Mouse (Mus musculus): ENCODE measurements around the gene Susd1. TPM values are rescaled to one million over a fixed set of nuclear protein-coding genes. Genes with fewer than 3 reads are reported as not detected.

Susd1 gene
- polyA plus RNA-seq, 1 experiment = 216 TPM

GRCm38 (mm10) chr4:59321181-59322008 lies 117.0 kb downstream of the Susd1 start:
- Histone ChIP-seq H3K4me1 (ENCODE audit: control insufficient read depth, insufficient read depth, low read length) (peaks cover 13% of the 10 kb centered on the region), H3K27ac (ENCODE audit: insufficient read depth, low read depth, low read length) (no peak overlapping the region), H3K4me3 (ENCODE audit: insufficient read depth, low read depth, low read length) (no peak overlapping the region)
- WGBS = 52% methylated on average over 12 of the region's 12 CpGs
- TF ChIP-seq POLR2A (IDR thresholded peaks at IDR 0.05; ENCODE audit: insufficient read depth, low read depth, low read length) (no peak), CTCF (IDR thresholded peaks at IDR 0.05; ENCODE audit: insufficient read depth, low read depth, low read length) (no peak)

- H3K4me1 ChIP-seq (ENCODE audit: control insufficient read depth, insufficient read depth, low read length) = peaks cover 13% of the 10 kb centered on the region
- no peak overlapping the region for H3K27ac ChIP-seq (ENCODE audit: insufficient read depth, low read depth, low read length)
- no peak for TF ChIP-seq POLR2A (IDR thresholded peaks at IDR 0.05; ENCODE audit: insufficient read depth, low read depth, low read length)
- TF ChIP-seq CTCF (IDR thresholded peaks at IDR 0.05; ENCODE audit: insufficient read depth, low read depth, low read length) = no peak
- WGBS = 77% methylated on average over 9 of the region's 9 CpGs
- no peak overlapping the region for H3K4me3 ChIP-seq (ENCODE audit: insufficient read depth, low read depth, low read length)
Measured at GRCm38 (mm10) chr4:59319136-59319941, 119.1 kb downstream of the Susd1 start.

GRCm38 (mm10) chr4:59318602-59319001 lies 119.8 kb downstream of the Susd1 start:
- TF ChIP-seq POLR2A (IDR thresholded peaks at IDR 0.05; ENCODE audit: insufficient read depth, low read depth, low read length) (no peak), CTCF (IDR thresholded peaks at IDR 0.05; ENCODE audit: insufficient read depth, low read depth, low read length) (no peak)
- peaks cover 13% of the 10 kb centered on the region for H3K4me1 ChIP-seq (ENCODE audit: control insufficient read depth, insufficient read depth, low read length)
- no peak overlapping the region for H3K4me3 ChIP-seq (ENCODE audit: insufficient read depth, low read depth, low read length)
- WGBS = 86% methylated on average over 6 of the region's 6 CpGs
- no peak overlapping the region for H3K27ac ChIP-seq (ENCODE audit: insufficient read depth, low read depth, low read length)

GRCm38 (mm10) chr4:59315553-59316405 lies 122.7 kb downstream of the Susd1 start:
- Histone ChIP-seq H3K4me3 (ENCODE audit: insufficient read depth, low read depth, low read length) (no peak overlapping the region), H3K4me1 (ENCODE audit: control insufficient read depth, insufficient read depth, low read length) (no peaks in the 10 kb centered on the region; the same call in 1 of the 2 replicates), H3K27ac (ENCODE audit: insufficient read depth, low read depth, low read length) (no peak overlapping the region)
- 94% methylated on average over 15 of the region's 15 CpGs for WGBS
- no peak for TF ChIP-seq CTCF (IDR thresholded peaks at IDR 0.05; ENCODE audit: insufficient read depth, low read depth, low read length)
- no peak for TF ChIP-seq POLR2A (IDR thresholded peaks at IDR 0.05; ENCODE audit: insufficient read depth, low read depth, low read length)

GRCm38 (mm10) chr4:59314939-59315552 lies 123.4 kb downstream of the Susd1 start:
- no peak for TF ChIP-seq CTCF (IDR thresholded peaks at IDR 0.05; ENCODE audit: insufficient read depth, low read depth, low read length)
- no peak for TF ChIP-seq POLR2A (IDR thresholded peaks at IDR 0.05; ENCODE audit: insufficient read depth, low read depth, low read length)
- no peak overlapping the region for H3K27ac ChIP-seq (ENCODE audit: insufficient read depth, low read depth, low read length)
- no peak overlapping the region for H3K4me3 ChIP-seq (ENCODE audit: insufficient read depth, low read depth, low read length)
- WGBS = 87% methylated on average over 3 of the region's 3 CpGs
- H3K4me1 ChIP-seq (ENCODE audit: control insufficient read depth, insufficient read depth, low read length) = no peaks in the 10 kb centered on the region; the same call in 1 of the 2 replicates

GRCm38 (mm10) chr4:59312945-59313344 lies 125.5 kb downstream of the Susd1 start:
- Histone ChIP-seq H3K27ac (ENCODE audit: insufficient read depth, low read depth, low read length) (no peak overlapping the region), H3K4me1 (ENCODE audit: control insufficient read depth, insufficient read depth, low read length) (no peaks in the 10 kb centered on the region), H3K4me3 (ENCODE audit: insufficient read depth, low read depth, low read length) (no peak overlapping the region)
- 39% methylated on average over 7 of the region's 7 CpGs for WGBS
- no peak for TF ChIP-seq CTCF (IDR thresholded peaks at IDR 0.05; ENCODE audit: insufficient read depth, low read depth, low read length)
- TF ChIP-seq POLR2A (IDR thresholded peaks at IDR 0.05; ENCODE audit: insufficient read depth, low read depth, low read length) = no peak

- TF ChIP-seq POLR2A (IDR thresholded peaks at IDR 0.05; ENCODE audit: insufficient read depth, low read depth, low read length) = no peak
- TF ChIP-seq CTCF (IDR thresholded peaks at IDR 0.05; ENCODE audit: insufficient read depth, low read depth, low read length) = no peak
- Histone ChIP-seq H3K27ac (ENCODE audit: insufficient read depth, low read depth, low read length) (no peak overlapping the region), H3K4me1 (ENCODE audit: control insufficient read depth, insufficient read depth, low read length) (no peaks in the 10 kb centered on the region), H3K4me3 (ENCODE audit: insufficient read depth, low read depth, low read length) (no peak overlapping the region)
- WGBS = 93% methylated on average over 9 of the region's 9 CpGs
Measured at GRCm38 (mm10) chr4:59310590-59310989, 127.8 kb downstream of the Susd1 start.
